Mouse (Mus musculus): ENCODE measurements at regions not wholly inside any gene's neighbourhood (a gene's known extent, or its start where the extent isn't known, plus 50 kb on each side); places are given as distances from the start of the nearest gene placed in this dataset.

DNA sequence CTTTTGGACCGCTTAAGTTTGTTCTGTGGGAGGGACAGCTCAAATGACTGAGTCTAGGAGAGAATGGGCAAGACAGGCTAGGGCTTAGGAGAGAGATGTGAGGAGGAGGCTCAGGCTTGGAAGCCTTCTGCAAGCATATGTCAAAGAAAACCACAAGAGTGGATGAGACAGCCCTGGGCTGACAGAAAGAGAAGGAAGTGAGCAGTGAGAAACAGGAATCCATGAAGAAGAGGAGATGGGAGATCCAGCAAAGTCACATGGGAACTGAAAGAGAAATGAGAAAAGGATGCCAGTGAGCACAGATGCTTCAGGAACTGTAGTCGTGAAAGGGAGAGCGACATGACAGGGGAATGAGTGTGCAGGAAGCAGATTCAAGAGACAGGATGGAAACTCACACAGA, 175.6 kb downstream of the Fam76b start:
- no peak for DNase-seq
- Histone ChIP-seq H3K36me3 (ENCODE audit: control insufficient read depth, insufficient read depth, low read length) (no peaks in the 10 kb centered on the region), H3K27ac (no peak overlapping the region), H3K27me3 (ENCODE audit: control insufficient read depth, insufficient read depth, low read length) (no peaks in the 10 kb centered on the region), H3K4me1 (ENCODE audit: control insufficient read depth, insufficient read depth, low read length) (no peaks in the 10 kb centered on the region), H3K4me3 (no peak overlapping the region), H3K9ac (ENCODE audit: low read depth, low read length) (no peak overlapping the region), H3K79me2 (replicated peaks; ENCODE audit: control insufficient read depth, insufficient read depth, low read length) (no peaks in the 10 kb centered on the region)
- intact Hi-C loops (cut with DNase I), result no loop called here
- WGBS, result 67% methylated on average over 3 of the region's 3 CpGs
- TF ChIP-seq POLR2A (IDR thresholded peaks at IDR 0.05; ENCODE audit: insufficient read depth, low read depth, low read length) (no peak), CTCF (IDR thresholded peaks at IDR 0.05) (no peak), EP300 (IDR thresholded peaks at IDR 0.05; ENCODE audit: insufficient read depth, low read depth, low read length) (no peak)

DNA sequence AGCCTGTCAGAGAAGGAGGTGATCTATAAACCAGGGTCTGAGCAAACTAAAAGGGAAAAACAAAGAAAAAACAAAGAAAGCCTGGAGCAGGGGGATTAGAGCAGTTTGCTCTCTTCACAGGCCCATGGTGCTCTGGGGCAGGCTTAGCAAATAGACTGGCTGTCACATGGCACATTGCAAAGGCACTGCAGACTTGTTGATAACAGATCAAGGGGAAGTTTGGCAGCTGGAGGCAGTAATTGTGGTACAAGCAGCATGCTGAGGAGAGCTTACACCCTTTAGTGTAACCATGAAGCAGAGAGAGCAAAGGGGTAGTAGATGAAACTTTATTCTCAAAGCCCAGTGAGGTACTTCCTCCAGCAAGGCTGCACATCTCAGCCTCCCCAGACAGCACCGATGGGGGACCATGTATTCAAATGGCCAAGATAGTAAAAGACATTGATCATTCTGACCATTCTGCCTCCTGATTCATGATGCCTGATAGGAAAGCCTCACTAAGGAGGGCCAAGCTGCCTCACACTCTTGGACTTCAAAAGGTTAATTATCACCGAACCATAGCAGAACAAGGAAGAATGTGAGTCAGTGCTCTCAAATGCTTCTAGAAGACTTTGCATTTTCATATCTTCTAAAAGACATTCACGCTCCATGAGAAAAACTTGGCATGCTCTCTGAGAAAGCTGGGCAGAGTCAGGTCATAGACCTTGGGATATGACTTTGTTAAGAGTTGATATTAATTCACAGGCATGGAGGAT, 178.9 kb downstream of the Fam76b start:
- Histone ChIP-seq H3K36me3 (ENCODE audit: control insufficient read depth, insufficient read depth, low read length) (no peaks in the 10 kb centered on the region), H3K4me1 (ENCODE audit: control insufficient read depth, insufficient read depth, low read length) (no peaks in the 10 kb centered on the region; the same call in 1 of the 2 replicates), H3K9ac (ENCODE audit: low read depth, low read length) (no peak overlapping the region), H3K27ac (no peak overlapping the region), H3K27me3 (ENCODE audit: control insufficient read depth, insufficient read depth, low read length) (no peaks in the 10 kb centered on the region), H3K79me2 (replicated peaks; ENCODE audit: control insufficient read depth, insufficient read depth, low read length) (no peaks in the 10 kb centered on the region), H3K4me3 (no peak overlapping the region)
- TF ChIP-seq EP300 (IDR thresholded peaks at IDR 0.05; ENCODE audit: insufficient read depth, low read depth, low read length), result no peak
- TF ChIP-seq CTCF (IDR thresholded peaks at IDR 0.05), result no peak
- no peak for TF ChIP-seq POLR2A (IDR thresholded peaks at IDR 0.05; ENCODE audit: insufficient read depth, low read depth, low read length)
- intact Hi-C loops (cut with DNase I), result no loop called here
- WGBS, result 75% methylated on average over 3 of the region's 3 CpGs
- DNase-seq, result no peak

DNA sequence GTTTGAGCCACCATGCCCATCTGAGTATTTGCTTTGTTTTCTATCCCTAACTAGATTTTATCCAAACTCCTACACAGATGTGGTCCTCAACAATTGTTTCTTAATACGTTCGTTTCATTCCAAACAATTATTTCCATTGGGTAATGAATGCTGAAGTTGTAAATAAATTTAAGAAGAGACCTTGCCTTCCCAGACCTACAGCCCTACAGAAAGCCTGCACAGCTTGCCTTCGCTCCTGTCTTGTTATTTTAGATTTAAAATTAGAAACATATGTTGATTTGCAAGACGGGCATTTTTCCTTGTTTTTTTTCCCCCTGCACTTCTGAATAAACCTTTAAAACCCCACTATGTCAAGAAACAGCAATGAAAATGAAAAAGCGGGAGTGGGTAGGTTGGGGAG, 181.9 kb downstream of the Fam76b start:
- WGBS, result 85% methylated on average over 5 of the region's 5 CpGs

DNA sequence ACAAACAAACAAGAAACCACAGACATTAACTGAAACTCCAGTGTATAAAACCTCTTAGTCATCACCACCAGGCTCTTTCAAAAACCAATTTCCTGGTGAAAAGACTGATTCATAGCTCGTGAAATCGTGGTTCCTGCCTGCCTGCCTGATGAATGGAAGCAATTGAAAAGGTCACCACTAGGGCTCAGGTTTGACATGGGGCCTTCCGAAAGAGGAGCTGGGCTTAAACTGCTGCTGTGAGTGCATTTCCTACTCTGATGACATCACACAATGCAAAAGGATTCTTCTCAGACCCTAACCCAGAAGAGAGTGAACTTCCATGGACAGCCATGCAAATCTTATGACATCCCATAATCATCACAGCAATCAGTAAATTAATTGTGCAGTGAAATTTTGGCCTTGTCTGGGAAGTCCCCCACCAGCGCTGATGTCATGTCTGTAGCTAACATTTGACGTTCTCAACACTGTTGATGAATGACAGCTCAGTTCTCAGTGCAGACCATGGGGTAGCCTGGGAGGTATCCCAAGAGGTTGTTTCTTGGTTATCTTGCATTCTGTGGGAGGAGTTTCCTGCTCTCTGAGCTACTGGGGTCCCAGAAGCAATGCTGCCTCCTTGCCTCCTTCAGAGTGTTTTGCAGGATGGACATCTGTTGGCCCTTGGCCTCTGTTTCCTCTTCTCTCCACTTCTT, 182.9 kb downstream of the Fam76b start:
- H3K79me2 ChIP-seq (replicated peaks; ENCODE audit: control insufficient read depth, insufficient read depth, low read length), result no peaks in the 10 kb centered on the region
- H3K27ac ChIP-seq, result no peak overlapping the region
- intact Hi-C loops (cut with DNase I), result no loop called here
- no peaks in the 10 kb centered on the region for H3K36me3 ChIP-seq (ENCODE audit: control insufficient read depth, insufficient read depth, low read length)
- DNase-seq, result no peak
- no peaks in the 10 kb centered on the region for H3K27me3 ChIP-seq (ENCODE audit: control insufficient read depth, insufficient read depth, low read length)
- TF ChIP-seq EP300 (IDR thresholded peaks at IDR 0.05; ENCODE audit: insufficient read depth, low read depth, low read length) (no peak), CTCF (IDR thresholded peaks at IDR 0.05) (peak; percentile 27; the same call in 1 of the 2 replicates)
- no peak overlapping the region for H3K9ac ChIP-seq (ENCODE audit: low read depth, low read length)
- no peak overlapping the region for H3K4me3 ChIP-seq
- H3K4me1 ChIP-seq (ENCODE audit: control insufficient read depth, insufficient read depth, low read length), result peaks cover 2% of the 10 kb centered on the region; the same call in 1 of the 2 replicates
- WGBS, result 37% methylated on average over 5 of the region's 5 CpGs

More for the DNA sequence above, 181.9 kb downstream of the Fam76b start:
- no peak for DNase-seq
- intact Hi-C loops (cut with DNase I), result no loop called here
- H3K4me3 ChIP-seq, result no peak overlapping the region
- TF ChIP-seq CTCF (IDR thresholded peaks at IDR 0.05) (no peak), POLR2A (IDR thresholded peaks at IDR 0.05; ENCODE audit: insufficient read depth, low read depth, low read length) (no peak), EP300 (IDR thresholded peaks at IDR 0.05; ENCODE audit: insufficient read depth, low read depth, low read length) (no peak)
- no peak overlapping the region for H3K27ac ChIP-seq
- peaks cover 2% of the 10 kb centered on the region; the same call in 1 of the 2 replicates for H3K4me1 ChIP-seq (ENCODE audit: control insufficient read depth, insufficient read depth, low read length)
- no peaks in the 10 kb centered on the region for H3K79me2 ChIP-seq (replicated peaks; ENCODE audit: control insufficient read depth, insufficient read depth, low read length)
- no peaks in the 10 kb centered on the region for H3K27me3 ChIP-seq (ENCODE audit: control insufficient read depth, insufficient read depth, low read length)
- no peaks in the 10 kb centered on the region for H3K36me3 ChIP-seq (ENCODE audit: control insufficient read depth, insufficient read depth, low read length)
- no peak overlapping the region for H3K9ac ChIP-seq (ENCODE audit: low read depth, low read length)

DNA sequence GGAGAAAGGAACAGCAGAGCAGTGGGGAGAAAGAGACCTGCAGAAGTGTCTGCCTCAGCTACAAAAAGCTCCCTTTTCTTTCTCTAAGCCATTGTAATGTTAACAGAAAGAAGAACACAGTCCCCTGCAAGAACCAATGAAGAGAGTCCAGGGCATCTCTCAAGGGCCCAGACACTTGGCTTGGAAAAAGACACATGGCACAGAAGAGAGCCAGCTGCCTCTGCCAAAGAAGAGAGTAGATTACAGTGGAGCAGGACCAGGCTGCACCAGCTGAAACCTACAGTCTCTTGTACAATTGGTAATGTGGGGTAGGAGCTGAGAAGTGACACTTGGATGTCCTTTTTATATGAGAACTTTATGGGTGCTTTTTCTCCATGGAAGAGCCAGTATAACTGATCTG, 196.7 kb downstream of the Fam76b start:
- Histone ChIP-seq H3K4me3 (no peak overlapping the region), H3K4me1 (ENCODE audit: control insufficient read depth, insufficient read depth, low read length) (peaks cover 2% of the 10 kb centered on the region; the same call in 1 of the 2 replicates), H3K27me3 (ENCODE audit: control insufficient read depth, insufficient read depth, low read length) (no peaks in the 10 kb centered on the region), H3K9ac (ENCODE audit: low read depth, low read length) (no peak overlapping the region), H3K79me2 (replicated peaks; ENCODE audit: control insufficient read depth, insufficient read depth, low read length) (no peaks in the 10 kb centered on the region), H3K27ac (no peak overlapping the region), H3K36me3 (ENCODE audit: control insufficient read depth, insufficient read depth, low read length) (no peaks in the 10 kb centered on the region)
- TF ChIP-seq CTCF (IDR thresholded peaks at IDR 0.05) (no peak), EP300 (IDR thresholded peaks at IDR 0.05; ENCODE audit: insufficient read depth, low read depth, low read length) (no peak), POLR2A (IDR thresholded peaks at IDR 0.05; ENCODE audit: insufficient read depth, low read depth, low read length) (no peak)
- peak in 1 of 2 experiments; percentile 13 for DNase-seq
- intact Hi-C loops (cut with DNase I), result no loop called here

DNA sequence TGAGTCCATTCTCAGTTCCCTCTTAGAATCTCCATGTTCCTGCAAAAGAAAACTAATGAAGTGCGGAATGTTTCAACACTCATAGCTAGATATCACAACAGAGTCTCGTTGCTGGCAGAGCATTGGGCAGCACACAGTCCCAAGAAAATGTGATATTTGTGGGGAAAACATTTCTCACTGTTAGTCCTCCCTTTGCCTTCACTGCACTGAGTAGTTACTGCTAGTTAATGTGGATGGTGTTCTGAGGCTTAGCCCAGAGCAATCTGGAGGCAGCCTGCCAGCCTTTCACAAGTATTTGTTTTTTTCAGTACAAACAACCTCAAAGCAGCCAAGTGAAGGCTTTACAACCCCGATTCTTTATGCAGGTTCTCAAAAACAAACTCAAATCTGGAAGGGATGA, 197.2 kb downstream of the Fam76b start:
- DNase-seq, result peak in 1 of 2 experiments; percentile 24
- Histone ChIP-seq H3K9ac (ENCODE audit: low read depth, low read length) (no peak overlapping the region), H3K27ac (no peak overlapping the region), H3K4me1 (ENCODE audit: control insufficient read depth, insufficient read depth, low read length) (peaks cover 2% of the 10 kb centered on the region; the same call in 1 of the 2 replicates), H3K79me2 (replicated peaks; ENCODE audit: control insufficient read depth, insufficient read depth, low read length) (no peaks in the 10 kb centered on the region), H3K4me3 (no peak overlapping the region), H3K36me3 (ENCODE audit: control insufficient read depth, insufficient read depth, low read length) (no peaks in the 10 kb centered on the region), H3K27me3 (ENCODE audit: control insufficient read depth, insufficient read depth, low read length) (no peaks in the 10 kb centered on the region)
- intact Hi-C loops (cut with DNase I), result no loop called here
- TF ChIP-seq POLR2A (IDR thresholded peaks at IDR 0.05; ENCODE audit: insufficient read depth, low read depth, low read length), result no peak
- TF ChIP-seq EP300 (IDR thresholded peaks at IDR 0.05; ENCODE audit: insufficient read depth, low read depth, low read length), result no peak
- TF ChIP-seq CTCF (IDR thresholded peaks at IDR 0.05), result no peak
- 68% methylated on average over 3 of the region's 3 CpGs for WGBS

Data from heart, adult 2 months (tissue).